Mouse (Mus musculus): Measurements from ENCODE around the gene Gm38394. TPM values are rescaled to one million over a fixed set of nuclear protein-coding genes. Genes with fewer than 3 reads are reported as not detected.
"Not testable (repeated sequence)": the region's sequence is repeated elsewhere in the genome, so short reads cannot be mapped to it uniquely, and the experiment has no call there.

Gm38394 gene
- 6.3 and 7.3 TPM in 2 replicates for polyA plus RNA-seq (2015; fragmentation: Nextera tagmentation; extraction: Ambion mirVana)

- WGBS: 3% methylated on average over 26 of the region's 26 CpGs
These were observed at the start of gene Gm38394 for GRCm38 (mm10) chr1:133661203-133661933. Gene Gm38394 (minus strand): TSS chr1:133661318.

GRCm38 (mm10) chr1:133710895-133711294 lies 49.8 kb upstream of the Gm38394 start:
- H3K4me3 ChIP-seq: no peak overlapping the region
- no peaks in the 10 kb centered on the region for H3K27me3 ChIP-seq
- peaks cover 43% of the 10 kb centered on the region for H3K4me1 ChIP-seq
- 59% methylated on average over 5 of the region's 6 CpGs for WGBS
- no peak for ATAC-seq (ENCODE audit: low FRiP score, low read depth)
- no peak overlapping the region for H3K9ac ChIP-seq
- peaks cover 25% of the 10 kb centered on the region for H3K36me3 ChIP-seq
- no peak overlapping the region for H3K4me2 ChIP-seq (replicated peaks)
- no peak overlapping the region for H3K27ac ChIP-seq
- no peaks in the 10 kb centered on the region for H3K9me3 ChIP-seq

More at GRCm38 (mm10) chr1:133661203-133661933, at the start of gene Gm38394:
- H3K9me3 ChIP-seq: no peaks in the 10 kb centered on the region
- peak within 1 kb of the TSS; percentile 84 for H3K9ac ChIP-seq
- no peaks in the 10 kb centered on the region for H3K27me3 ChIP-seq
- H3K36me3 ChIP-seq: peaks cover 28% of the 10 kb centered on the region
- peak within 1 kb of the TSS; percentile 94 for H3K4me2 ChIP-seq (replicated peaks)
- peak within 1 kb of the TSS; percentile 91 for H3K27ac ChIP-seq
- H3K4me1 ChIP-seq: peaks cover 39% of the 10 kb centered on the region
- peak; percentile 98 for ATAC-seq (ENCODE audit: low FRiP score, low read depth)
- H3K4me3 ChIP-seq: peak within 1 kb of the TSS; percentile 74

DNA sequence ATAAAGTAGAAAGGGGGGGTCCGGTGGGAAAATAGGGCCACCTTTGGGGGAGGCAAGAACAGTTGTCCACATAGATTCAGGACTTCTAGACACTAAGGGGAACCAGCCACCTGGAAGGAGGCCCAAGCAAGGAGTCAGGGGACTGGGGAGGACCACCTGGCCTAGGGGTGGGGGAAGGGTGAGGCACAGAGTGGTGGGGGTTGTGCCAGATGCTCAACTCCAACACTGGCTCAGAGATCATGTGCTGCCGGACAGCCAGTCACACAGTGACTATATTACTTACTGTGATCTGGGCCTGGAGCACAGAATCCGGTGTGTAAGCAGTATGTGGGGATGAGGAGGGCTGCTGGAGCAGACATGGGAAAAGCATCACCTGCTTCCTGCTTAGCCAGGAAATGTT lies 48.2 kb upstream of the Gm38394 start:
- Histone ChIP-seq H3K9me3 (no peaks in the 10 kb centered on the region), H3K27ac (no peak overlapping the region), H3K9ac (no peak overlapping the region), H3K27me3 (no peaks in the 10 kb centered on the region), H3K4me3 (no peak overlapping the region), H3K36me3 (peaks cover 16% of the 10 kb centered on the region), H3K4me2 (replicated peaks) (no peak overlapping the region), H3K4me1 (peaks cover 43% of the 10 kb centered on the region)
- WGBS: 43% methylated on average over 3 of the region's 3 CpGs
- ATAC-seq (ENCODE audit: low FRiP score, low read depth): 0 out of 2 replicates have a peak, but pooled peaks have one; percentile 58

DNA sequence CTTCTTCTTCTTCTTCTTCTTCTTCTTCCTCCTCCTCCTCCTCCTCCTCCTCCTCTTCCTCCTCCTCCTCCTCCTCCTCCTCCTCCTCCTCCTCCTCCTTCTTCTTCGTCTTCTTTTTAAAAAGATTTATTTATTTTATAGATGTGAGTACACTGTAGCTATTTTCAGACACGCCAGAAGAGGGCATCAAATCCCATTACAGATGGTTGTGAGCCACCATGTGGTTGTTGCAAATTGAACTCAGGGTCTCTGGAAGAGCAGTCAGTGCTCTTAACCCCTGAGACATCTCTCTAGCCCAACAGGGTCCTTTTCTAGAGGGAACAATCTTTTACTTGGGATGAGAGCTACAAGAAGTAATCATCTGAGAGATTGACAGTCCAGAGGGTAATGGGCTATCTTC lies 40.7 kb upstream of the Gm38394 start:
- ATAC-seq (ENCODE audit: low FRiP score, low read depth); H3K4me3 ChIP-seq; H3K27me3 ChIP-seq; H3K4me1 ChIP-seq; H3K36me3 ChIP-seq; H3K9me3 ChIP-seq; H3K27ac ChIP-seq; H3K4me2 ChIP-seq (replicated peaks); H3K9ac ChIP-seq: not testable (repeated sequence)
- 5% methylated on average over 1 of the region's 2 CpGs for WGBS

- WGBS: 91% methylated on average over 12 of the region's 12 CpGs
- Histone ChIP-seq H3K9ac (no peak overlapping the region), H3K4me2 (replicated peaks) (no peak overlapping the region), H3K36me3 (no peaks in the 10 kb centered on the region), H3K27me3 (no peaks in the 10 kb centered on the region), H3K4me1 (peaks cover 36% of the 10 kb centered on the region), H3K4me3 (no peak overlapping the region), H3K9me3 (no peaks in the 10 kb centered on the region), H3K27ac (no peak overlapping the region)
- ATAC-seq (ENCODE audit: low FRiP score, low read depth): no peak
These were observed 37.0 kb upstream of the Gm38394 start for GRCm38 (mm10) chr1:133697935-133698620.

- Histone ChIP-seq H3K4me1 (peaks cover 36% of the 10 kb centered on the region), H3K27me3 (no peaks in the 10 kb centered on the region), H3K9ac (no peak overlapping the region), H3K4me2 (replicated peaks) (0 out of 2 replicates have a peak overlapping the region, but pooled peaks have one; percentile 5), H3K4me3 (no peak overlapping the region), H3K27ac (peak overlapping the region; percentile 74), H3K9me3 (no peaks in the 10 kb centered on the region), H3K36me3 (no peaks in the 10 kb centered on the region)
- 32% methylated on average over 7 of the region's 7 CpGs for WGBS
- ATAC-seq (ENCODE audit: low FRiP score, low read depth): peak; percentile 57
These were observed 34.8 kb upstream of the Gm38394 start for GRCm38 (mm10) chr1:133695901-133696300.

GRCm38 (mm10) chr1:133694876-133695275 lies 33.8 kb upstream of the Gm38394 start:
- ATAC-seq (ENCODE audit: low FRiP score, low read depth): no peak
- no peaks in the 10 kb centered on the region for H3K9me3 ChIP-seq
- peak overlapping the region; percentile 73 for H3K27ac ChIP-seq
- no peak overlapping the region for H3K9ac ChIP-seq
- H3K36me3 ChIP-seq: no peaks in the 10 kb centered on the region
- H3K4me2 ChIP-seq (replicated peaks): no peak overlapping the region
- no peaks in the 10 kb centered on the region for H3K27me3 ChIP-seq
- WGBS: 83% methylated on average over 1 of the region's 1 CpGs
- H3K4me1 ChIP-seq: peaks cover 39% of the 10 kb centered on the region
- H3K4me3 ChIP-seq: no peak overlapping the region

GRCm38 (mm10) chr1:133694301-133694700 lies 33.2 kb upstream of the Gm38394 start:
- no peaks in the 10 kb centered on the region for H3K27me3 ChIP-seq
- H3K27ac ChIP-seq: peak overlapping the region; percentile 73
- no peak overlapping the region for H3K9ac ChIP-seq
- H3K9me3 ChIP-seq: no peaks in the 10 kb centered on the region
- WGBS: 4% methylated on average over 1 of the region's 1 CpGs
- no peak overlapping the region for H3K4me3 ChIP-seq
- peaks cover 43% of the 10 kb centered on the region for H3K4me1 ChIP-seq
- no peaks in the 10 kb centered on the region for H3K36me3 ChIP-seq
- no peak; the same call in 1 of the 2 replicates for ATAC-seq (ENCODE audit: low FRiP score, low read depth)
- no peak overlapping the region for H3K4me2 ChIP-seq (replicated peaks)

DNA sequence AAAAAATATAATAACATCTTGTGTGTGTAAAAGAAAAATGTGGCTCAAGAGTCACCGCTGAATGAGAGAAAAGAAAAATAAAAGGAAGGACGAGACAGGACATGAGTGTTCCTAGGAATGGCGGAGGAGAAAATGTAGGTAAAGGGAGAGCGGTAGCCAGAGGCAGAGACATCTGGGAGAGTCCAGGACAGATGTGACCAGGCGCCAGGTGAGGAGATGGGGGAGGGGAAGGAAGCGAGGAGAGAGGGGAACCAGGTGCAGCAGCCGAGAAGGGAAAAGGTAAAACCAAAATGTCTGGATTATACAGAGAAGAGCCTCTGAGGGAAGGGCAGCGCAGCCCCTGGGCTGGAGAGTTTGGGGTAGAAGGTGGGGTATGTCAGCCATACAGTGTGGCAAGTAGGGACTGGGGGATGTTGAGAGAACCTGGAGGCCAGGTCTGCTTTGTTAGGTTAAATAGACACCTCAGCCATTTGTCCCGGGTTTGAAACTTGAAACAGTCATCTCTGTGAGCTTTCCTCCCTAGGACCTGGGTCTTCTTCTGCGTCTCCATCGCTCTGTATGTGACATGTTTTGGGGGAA lies 32.5 kb upstream of the Gm38394 start:
- no peak overlapping the region for H3K4me2 ChIP-seq (replicated peaks)
- peaks cover 43% of the 10 kb centered on the region for H3K4me1 ChIP-seq
- no peak for ATAC-seq (ENCODE audit: low FRiP score, low read depth)
- 59% methylated on average over 11 of the region's 11 CpGs for WGBS
- H3K36me3 ChIP-seq: no peaks in the 10 kb centered on the region
- peak overlapping the region; percentile 66; the same call in 1 of the 2 replicates for H3K27ac ChIP-seq
- H3K27me3 ChIP-seq: no peaks in the 10 kb centered on the region
- H3K9ac ChIP-seq: no peak overlapping the region
- H3K4me3 ChIP-seq: no peak overlapping the region
- H3K9me3 ChIP-seq: no peaks in the 10 kb centered on the region

GRCm38 (mm10) chr1:133692195-133692594 lies 31.1 kb upstream of the Gm38394 start:
- WGBS: 63% methylated on average over 4 of the region's 4 CpGs
- Histone ChIP-seq H3K36me3 (no peaks in the 10 kb centered on the region), H3K9me3 (no peaks in the 10 kb centered on the region), H3K27me3 (no peaks in the 10 kb centered on the region), H3K27ac (no peak overlapping the region), H3K9ac (no peak overlapping the region), H3K4me3 (no peak overlapping the region), H3K4me1 (peaks cover 43% of the 10 kb centered on the region), H3K4me2 (replicated peaks) (no peak overlapping the region)
- no peak for ATAC-seq (ENCODE audit: low FRiP score, low read depth)

GRCm38 (mm10) chr1:133691046-133691445 lies 29.9 kb upstream of the Gm38394 start:
- Histone ChIP-seq H3K36me3 (no peaks in the 10 kb centered on the region), H3K4me3 (no peak overlapping the region), H3K4me1 (peaks cover 32% of the 10 kb centered on the region), H3K9me3 (no peaks in the 10 kb centered on the region), H3K9ac (no peak overlapping the region), H3K4me2 (replicated peaks) (no peak overlapping the region), H3K27me3 (no peaks in the 10 kb centered on the region), H3K27ac (no peak overlapping the region)
- no peak for ATAC-seq (ENCODE audit: low FRiP score, low read depth)
- WGBS: 90% methylated on average over 6 of the region's 6 CpGs

DNA sequence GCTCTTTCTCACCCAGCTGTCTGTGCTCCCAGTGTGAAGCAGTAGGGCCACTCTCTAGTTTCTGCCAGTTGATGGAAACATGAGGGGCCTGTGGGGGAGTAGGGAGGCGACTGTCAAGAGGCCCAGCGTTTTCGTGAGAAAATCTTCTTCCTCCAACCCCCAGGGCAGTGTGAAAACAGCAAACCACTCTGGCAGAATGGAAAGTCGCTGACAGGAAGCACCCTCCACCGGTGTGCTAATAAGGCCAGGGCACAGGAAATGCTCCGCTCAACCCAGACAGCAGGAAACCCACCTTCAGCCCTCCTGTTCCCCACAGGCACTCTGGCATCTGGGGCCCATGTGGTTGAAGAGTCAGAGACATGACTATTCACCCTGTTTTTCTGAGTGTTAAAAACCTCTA lies 28.8 kb upstream of the Gm38394 start, which contains the start of gene Lax1:
Lax1 (minus strand) TSS at position 212 of the 400 bp plus-strand sequence.
- Histone ChIP-seq H3K9me3 (no peaks in the 10 kb centered on the region), H3K36me3 (no peaks in the 10 kb centered on the region), H3K4me3 (no peak within 1 kb of the TSS), H3K4me1 (peaks cover 21% of the 10 kb centered on the region), H3K27me3 (no peaks in the 10 kb centered on the region), H3K4me2 (replicated peaks) (no peak within 1 kb of the TSS), H3K27ac (peak within 1 kb of the TSS; percentile 28; the same call in 1 of the 2 replicates), H3K9ac (no peak within 1 kb of the TSS)
- 10% methylated on average over 6 of the region's 6 CpGs for WGBS
- no peak for ATAC-seq (ENCODE audit: low FRiP score, low read depth)
